13 mouse cellular contexts compared by ENCODE assay signal in genomic region chr6:50440966-50441862, GRCm38 (mm10). TPM values are rescaled to one million over a fixed set of nuclear protein-coding genes. Genes with fewer than 3 reads are reported as not detected.
DNase-seq lines count a peak whose midpoint lies in the region; ATAC-seq and TF ChIP-seq lines count a peak whose summit lies in the region.
"Had no signal": no experiment of that assay in that cellular context is flagged by ENCODE, and none has a peak within 500 bp of the region (broad histone marks: within the 10 kb centered on the region; RNA-seq: fewer than 3 reads in every experiment).

No protein-coding gene starts in this region.

- peak overlapping the region; percentile 11; the same call in 1 of the 2 replicates for H3K27ac ChIP-seq in heart, adult 2 months
- H3K27ac ChIP-seq in limb, embryonic 15.5 days: 0 out of 2 replicates have a peak overlapping the region, but pooled peaks have one; percentile 8
- no peak overlapping the region for H3K27ac ChIP-seq in limb, embryonic 10.5 days
- no peak overlapping the region for H3K27ac ChIP-seq in intestine, embryonic 15.5 days
- H3K27ac ChIP-seq: forebrain, embryonic 15.5 days; neural tube, embryonic 15.5 days had no signal

- H3K4me1 ChIP-seq in heart, adult 2 months (ENCODE audit: control insufficient read depth, insufficient read depth, low read length): peaks cover 5% of the 10 kb centered on the region; the same call in 1 of the 2 replicates
- H3K4me1 ChIP-seq in limb, embryonic 15.5 days: no peaks in the 10 kb centered on the region
- H3K4me1 ChIP-seq in limb, embryonic 10.5 days: no peaks in the 10 kb centered on the region
- no peaks in the 10 kb centered on the region for H3K4me1 ChIP-seq in intestine, embryonic 15.5 days (replicated peaks)
- H3K4me1 ChIP-seq: forebrain, embryonic 15.5 days; neural tube, embryonic 15.5 days had no signal

- no peaks in the 10 kb centered on the region; the same call in 1 of the 2 replicates for H3K79me2 ChIP-seq in heart, adult 2 months (replicated peaks; ENCODE audit: control insufficient read depth, insufficient read depth, low read length)

- no peaks in the 10 kb centered on the region for H3K27me3 ChIP-seq in heart, adult 2 months (ENCODE audit: control insufficient read depth, insufficient read depth, low read length)
- H3K27me3 ChIP-seq in limb, embryonic 15.5 days: no peaks in the 10 kb centered on the region
- H3K27me3 ChIP-seq in limb, embryonic 10.5 days (ENCODE audit: low read depth, poor library complexity, severe bottlenecking): no peaks in the 10 kb centered on the region
- H3K27me3 ChIP-seq in intestine, embryonic 15.5 days (replicated peaks): no peaks in the 10 kb centered on the region
- H3K27me3 ChIP-seq: forebrain, embryonic 15.5 days; neural tube, embryonic 15.5 days had no signal

- H3K4me3 ChIP-seq in heart, adult 2 months: no peak overlapping the region
- no peak overlapping the region for H3K4me3 ChIP-seq in limb, embryonic 15.5 days
- no peak overlapping the region for H3K4me3 ChIP-seq in limb, embryonic 10.5 days
- H3K4me3 ChIP-seq in intestine, embryonic 15.5 days (replicated peaks): no peak overlapping the region
- H3K4me3 ChIP-seq: forebrain, embryonic 15.5 days; neural tube, embryonic 15.5 days had no signal

- WGBS in heart, adult 2 months: 87% methylated on average over 5 of the region's 5 CpGs
- 88% methylated on average over 5 of the region's 5 CpGs for WGBS in limb, embryonic 15.5 days
- 91% methylated on average over 5 of the region's 5 CpGs for WGBS in limb, embryonic 10.5 days
- WGBS in intestine, embryonic 15.5 days: 87% methylated on average over 5 of the region's 5 CpGs

- H3K4me2 ChIP-seq in limb, embryonic 15.5 days: no peak overlapping the region
- no peak overlapping the region for H3K4me2 ChIP-seq in intestine, embryonic 15.5 days (replicated peaks)
- H3K4me2 ChIP-seq: forebrain, embryonic 15.5 days; neural tube, embryonic 15.5 days had no signal

- H3K36me3 ChIP-seq in heart, adult 2 months (ENCODE audit: control insufficient read depth, insufficient read depth, low read length): no peaks in the 10 kb centered on the region
- no peaks in the 10 kb centered on the region for H3K36me3 ChIP-seq in limb, embryonic 15.5 days
- no peaks in the 10 kb centered on the region for H3K36me3 ChIP-seq in limb, embryonic 10.5 days
- H3K36me3 ChIP-seq in intestine, embryonic 15.5 days: no peaks in the 10 kb centered on the region
- H3K36me3 ChIP-seq: forebrain, embryonic 15.5 days; neural tube, embryonic 15.5 days had no signal

- no peak overlapping the region for H3K9ac ChIP-seq in heart, adult 2 months (ENCODE audit: low read depth, low read length)
- no peak overlapping the region for H3K9ac ChIP-seq in limb, embryonic 15.5 days
- no peak overlapping the region for H3K9ac ChIP-seq in intestine, embryonic 15.5 days
- H3K9ac ChIP-seq: forebrain, embryonic 15.5 days; liver, postnatal 0 days; neural tube, embryonic 15.5 days had no signal

- no peak for ATAC-seq in limb, embryonic 15.5 days (ENCODE audit: insufficient number of reproducible peaks, low FRiP score, low TSS enrichment, low read depth)
- ATAC-seq in intestine, embryonic 15.5 days: peak; percentile 66; the same call in 1 of the 2 replicates
- ATAC-seq: forebrain, embryonic 15.5 days; liver, postnatal 0 days had no signal

- no peak for TF ChIP-seq EP300 in heart, adult 2 months (IDR thresholded peaks at IDR 0.05; ENCODE audit: insufficient read depth, low read depth, low read length)

- intact Hi-C loops in heart, adult 2 months (cut with DNase I): no loop called here
- intact Hi-C loops in heart, postnatal 10 days (cut with DNase I): loop anchor here (5.0 kb wide), 1 partner anchor 86 kb away; no protein-coding TSS in a partner anchor

- no peak for DNase-seq in heart, adult 2 months
- DNase-seq in heart, postnatal 10 days: no peak
- no peak for DNase-seq in limb, embryonic 10.5 days (ENCODE audit: low spot score)
- peak; percentile 23 to 26 for DNase-seq in lung, postnatal 4 days
- DNase-seq in thymus, postnatal 25 days: no peak
- no peak for DNase-seq in gastrocnemius, postnatal 4 days (ENCODE audit: low spot score in 2 of 2)
- DNase-seq: cerebellum, adult 2 months; gastrocnemius, postnatal 25 days; liver, postnatal 0 days had no signal

- H3K9me3 ChIP-seq in limb, embryonic 15.5 days: no peaks in the 10 kb centered on the region
- H3K9me3 ChIP-seq in limb, embryonic 10.5 days (replicated peaks): no peaks in the 10 kb centered on the region
- H3K9me3 ChIP-seq in intestine, embryonic 15.5 days: no peaks in the 10 kb centered on the region
- H3K9me3 ChIP-seq: forebrain, embryonic 15.5 days; neural tube, embryonic 15.5 days had no signal

- no peak for TF ChIP-seq POLR2A in heart, adult 2 months (IDR thresholded peaks at IDR 0.05; ENCODE audit: insufficient read depth, low read depth, low read length)

- no peak for TF ChIP-seq CTCF in heart, adult 2 months (IDR thresholded peaks at IDR 0.05)

RNA-seq across cellular contexts. Expression of gene Osbpl3, which starts 14.8 kb away (rescaled TPM):
- 10 to 100 TPM; 25.4 to 26.5 TPM for total RNA-seq in heart, adult 2 months (2021)
- polyA plus RNA-seq in heart, adult 2 months (2012; rRNA removed): 12.8 and 15.6 TPM in 2 replicates
- 10 to 100 TPM; 31.8 to 33.0 TPM for total RNA-seq in heart, postnatal 10 days (2021)
- 12.8 and 13.9 TPM in 2 replicates for polyA plus RNA-seq in limb, embryonic 15.5 days (2015; fragmentation: Nextera tagmentation; extraction: Ambion mirVana)
- 4.5 and 7.0 TPM in 2 replicates for polyA plus RNA-seq in limb, embryonic 10.5 days (2016; fragmentation: Nextera tagmentation; extraction: Ambion mirVana)
- polyA plus RNA-seq in intestine, embryonic 15.5 days (2015; fragmentation: Nextera tagmentation; extraction: Ambion mirVana): 7.4 TPM in 2 replicates
- total RNA-seq in gastrocnemius, postnatal 4 days (2021): 10 to 100 TPM in 1 of 2 experiments, 1 to 10 TPM in 1; 8.7 to 12.3 TPM

Comparison
In these comparisons a context has a peak if more than half of its experiments do, and no peak if none do; other contexts are left out.
1. H3K27ac ChIP-seq: peak in heart, adult 2 months (single experiment) and limb, embryonic 15.5 days (single experiment); none in limb, embryonic 10.5 days (single experiment) and intestine, embryonic 15.5 days (single experiment).
2. DNase-seq: peak in lung, postnatal 4 days (2 of 2); none in heart, adult 2 months (0 of 2), heart, postnatal 10 days (0 of 2), limb, embryonic 10.5 days (single experiment), thymus, postnatal 25 days (single experiment) and gastrocnemius, postnatal 4 days (0 of 2).